ENCODE assay signal across 8 mouse cellular contexts in the genomic region with DNA sequence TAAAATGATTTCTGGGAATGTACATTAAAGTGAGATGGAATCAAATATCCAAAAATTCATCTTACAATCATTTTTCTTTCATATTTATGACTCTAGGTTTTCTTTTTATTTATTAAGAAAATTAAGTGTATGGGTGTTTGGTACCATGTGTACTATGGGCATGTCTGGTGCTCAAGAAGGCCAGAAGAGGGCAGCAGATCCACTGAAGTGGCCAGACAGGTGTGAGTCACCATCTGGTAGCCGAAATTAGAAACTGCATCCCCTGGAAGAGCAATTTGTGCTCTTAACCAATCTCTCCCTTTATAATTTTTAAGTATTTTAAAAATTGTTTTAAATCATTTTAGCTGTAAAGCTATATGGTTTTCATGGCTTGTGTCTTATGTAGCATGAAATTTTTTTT. TPM values are rescaled to one million over a fixed set of nuclear protein-coding genes. Genes with fewer than 3 reads are reported as not detected.
DNase-seq lines count a peak whose midpoint lies in the region; ATAC-seq and TF ChIP-seq lines count a peak whose summit lies in the region.

No protein-coding gene starts in this region.

- TF ChIP-seq POLR2A in cortical plate, adult 2 months (IDR thresholded peaks at IDR 0.05; ENCODE audit: extremely low read depth, insufficient read depth, low read length), result no peak

- no peaks in the 10 kb centered on the region for H3K27me3 ChIP-seq in heart, embryonic 11.5 days (ENCODE audit: control insufficient read depth, insufficient read depth, low read length)
- H3K27me3 ChIP-seq in limb, embryonic 11.5 days (ENCODE audit: control insufficient read depth, insufficient read depth, low read length), result no peaks in the 10 kb centered on the region

- no peak overlapping the region for H3K4me2 ChIP-seq in heart, embryonic 11.5 days
- H3K4me2 ChIP-seq in limb, embryonic 11.5 days (ENCODE audit: low read depth, severe bottlenecking), result no peak overlapping the region

- intact Hi-C loops in heart, postnatal 14 days (cut with DNase I), result loop anchor here (1.0 kb wide), 1 partner anchor 67 kb away; no protein-coding TSS in a partner anchor

- ATAC-seq in heart, embryonic 11.5 days (replicated peaks; ENCODE audit: insufficient number of reproducible peaks, low FRiP score, low TSS enrichment), result no peak
- ATAC-seq in limb, embryonic 11.5 days (ENCODE audit: insufficient number of reproducible peaks, low FRiP score, low TSS enrichment, low read depth), result no peak

- H3K9me3 ChIP-seq in heart, embryonic 11.5 days (replicated peaks; ENCODE audit: control insufficient read depth, low read length), result no peaks in the 10 kb centered on the region
- H3K9me3 ChIP-seq in limb, embryonic 11.5 days (ENCODE audit: control insufficient read depth, low read length), result no peaks in the 10 kb centered on the region

- no peak overlapping the region for H3K27ac ChIP-seq in heart, embryonic 11.5 days (ENCODE audit: low read depth, low read length)
- H3K27ac ChIP-seq in cortical plate, adult 2 months (ENCODE audit: insufficient read depth, low read length), result no peak overlapping the region
- H3K27ac ChIP-seq in limb, embryonic 11.5 days (replicated peaks; ENCODE audit: low read depth, low read length), result no peak overlapping the region

- H3K4me1 ChIP-seq in heart, embryonic 11.5 days (ENCODE audit: control insufficient read depth, insufficient read depth, low read length), result no peaks in the 10 kb centered on the region
- H3K4me1 ChIP-seq in cortical plate, adult 2 months (ENCODE audit: control insufficient read depth, insufficient read depth, low read length), result no peaks in the 10 kb centered on the region
- no peaks in the 10 kb centered on the region for H3K4me1 ChIP-seq in limb, embryonic 11.5 days (ENCODE audit: control insufficient read depth, insufficient read depth, low read length)

- H3K9ac ChIP-seq in heart, embryonic 11.5 days (ENCODE audit: low read depth, low read length), result no peak overlapping the region
- H3K9ac ChIP-seq in limb, embryonic 11.5 days (ENCODE audit: low read length), result no peak overlapping the region

- peak; percentile 37; the same call in 1 of the 2 replicates for TF ChIP-seq CTCF in cortical plate, adult 2 months (IDR thresholded peaks at IDR 0.05; ENCODE audit: extremely low read depth, insufficient read depth, low read length)

- DNase-seq in heart, postnatal 14 days, result peak; percentile 25 to 50
- DNase-seq in 416B (ENCODE audit: low read depth) (peak; percentile 70), ES-CJ7 (ENCODE audit: low read depth, low spot score) (peak; percentile 38)
- DNase-seq in limb, embryonic 11.5 days (ENCODE audit: low spot score), result peak; percentile 21
- DNase-seq in thymus, postnatal 25 days, result peak; percentile 12
- no peak for DNase-seq in layer of hippocampus, postnatal 36 days

- no peaks in the 10 kb centered on the region for H3K36me3 ChIP-seq in heart, embryonic 11.5 days (ENCODE audit: control insufficient read depth, insufficient read depth, low read length)
- H3K36me3 ChIP-seq in limb, embryonic 11.5 days (ENCODE audit: control insufficient read depth, insufficient read depth, low read length), result no peaks in the 10 kb centered on the region

- WGBS in heart, embryonic 11.5 days (ENCODE audit: insufficient replicate concordance), result 16% methylated on average over 1 of the region's 1 CpGs
- 37% methylated on average over 1 of the region's 1 CpGs for WGBS in limb, embryonic 11.5 days

- no peak overlapping the region for H3K4me3 ChIP-seq in heart, embryonic 11.5 days (ENCODE audit: low read depth, low read length)
- no peak overlapping the region for H3K4me3 ChIP-seq in cortical plate, adult 2 months (ENCODE audit: insufficient read depth, low read length)
- H3K4me3 ChIP-seq in limb, embryonic 11.5 days (ENCODE audit: low read depth, low read length), result no peak overlapping the region

RNA-seq across cellular contexts. Expression of a gene that starts 54.7 kb away (rescaled TPM):
- total RNA-seq in heart, postnatal 14 days (2021), result 10 to 100 TPM; 16.0 to 21.4 TPM
- 9.4 and 12.0 TPM in 2 replicates for polyA plus RNA-seq in heart, embryonic 11.5 days (2014; fragmentation: Nextera tagmentation; extraction: Ambion mirVana)
- 8.7 and 9.1 TPM in 2 replicates for polyA plus RNA-seq in cortical plate, adult 2 months (2012; rRNA removed)
- polyA plus RNA-seq in limb, embryonic 11.5 days (2014; fragmentation: Nextera tagmentation; extraction: Ambion mirVana), result 12.8 and 14.4 TPM in 2 replicates
- total RNA-seq in layer of hippocampus, postnatal 36 days (2021), result 10 to 100 TPM; 12.7 to 13.7 TPM

Comparison
In these comparisons a context has a peak if more than half of its experiments do, and no peak if none do; other contexts are left out.
1. DNase-seq: peak in heart, postnatal 14 days (2 of 2), 416B (single experiment), ES-CJ7 (single experiment), limb, embryonic 11.5 days (single experiment) and thymus, postnatal 25 days (single experiment); none in layer of hippocampus, postnatal 36 days (0 of 2).